Mouse (Mus musculus) forebrain, embryonic 13.5 days (tissue): ENCODE data around the gene Gm11549. TPM values are rescaled to one million over a fixed set of nuclear protein-coding genes. Genes with fewer than 3 reads are reported as not detected.

Experiments
- ATAC-seq: fragments of 200-750 bp; cut with Nextera tagmentation; 2 replicates; pipeline ENCODE4 v1.8.0; 2017
- H3K27ac ChIP-seq: fragments of 300-500 bp; sonication (generic); 2 replicates; pipeline ENCODE4 v1.5.1; 2015; ENCODE audit warnings: inconsistent platforms, mild to moderate bottlenecking, moderate library complexity
- H3K27me3 ChIP-seq: fragments of 300-500 bp; sonication (generic); 2 replicates; pipeline ENCODE4 v1.6.1; 2015; ENCODE audit warnings: mild to moderate bottlenecking, inconsistent platforms
- H3K36me3 ChIP-seq: fragments of 300-500 bp; sonication (generic); 2 replicates; pipeline ENCODE4 v1.6.1; 2015; ENCODE audit warnings: mild to moderate bottlenecking, inconsistent platforms; ENCODE audit not compliant: poor library complexity, severe bottlenecking
- H3K4me1 ChIP-seq: fragments of 300-500 bp; sonication (generic); 2 replicates; pipeline ENCODE4 v1.6.1; 2015; ENCODE audit warnings: inconsistent platforms
- H3K4me2 ChIP-seq: fragments of 300-500 bp; sonication (generic); 2 replicates; pipeline ENCODE4 v1.6.1; 2015; ENCODE audit warnings: inconsistent platforms, mild to moderate bottlenecking, moderate library complexity
- H3K4me3 ChIP-seq: fragments of 300-500 bp; sonication (generic); 2 replicates; pipeline ENCODE4 v1.5.1; 2015; ENCODE audit warnings: mild to moderate bottlenecking, inconsistent platforms
- H3K9ac ChIP-seq: fragments of 300-500 bp; sonication (generic); 2 replicates; pipeline ENCODE4 v1.6.1; 2015; ENCODE audit warnings: mild to moderate bottlenecking, inconsistent platforms
- H3K9me3 ChIP-seq: fragments of 300-500 bp; sonication (generic); replicated peaks from 2 replicates; pipeline ENCODE4 v1.6.1; 2016; ENCODE audit warnings: inconsistent platforms
- WGBS: fragments of 180-500 bp; shearing (Covaris S2); methylation state at CpG from one replicate; pipeline ENCODE4 v1.1.7; 2015; 5-methylcytosine and 5-hydroxymethylcytosine counted together
- polyA plus RNA-seq: library from polyadenylated mRNA; unstranded; fragments of >200 nt; fragmentation: Nextera tagmentation; extraction: Ambion mirVana; gene quantifications from 2 replicates; pipeline ENCODE4 v1.2.1, GENCODE M21; 2015

Gm11549 gene
- polyA plus RNA-seq, 1 experiment from 2014 or later, result 0.57 TPM

DNA sequence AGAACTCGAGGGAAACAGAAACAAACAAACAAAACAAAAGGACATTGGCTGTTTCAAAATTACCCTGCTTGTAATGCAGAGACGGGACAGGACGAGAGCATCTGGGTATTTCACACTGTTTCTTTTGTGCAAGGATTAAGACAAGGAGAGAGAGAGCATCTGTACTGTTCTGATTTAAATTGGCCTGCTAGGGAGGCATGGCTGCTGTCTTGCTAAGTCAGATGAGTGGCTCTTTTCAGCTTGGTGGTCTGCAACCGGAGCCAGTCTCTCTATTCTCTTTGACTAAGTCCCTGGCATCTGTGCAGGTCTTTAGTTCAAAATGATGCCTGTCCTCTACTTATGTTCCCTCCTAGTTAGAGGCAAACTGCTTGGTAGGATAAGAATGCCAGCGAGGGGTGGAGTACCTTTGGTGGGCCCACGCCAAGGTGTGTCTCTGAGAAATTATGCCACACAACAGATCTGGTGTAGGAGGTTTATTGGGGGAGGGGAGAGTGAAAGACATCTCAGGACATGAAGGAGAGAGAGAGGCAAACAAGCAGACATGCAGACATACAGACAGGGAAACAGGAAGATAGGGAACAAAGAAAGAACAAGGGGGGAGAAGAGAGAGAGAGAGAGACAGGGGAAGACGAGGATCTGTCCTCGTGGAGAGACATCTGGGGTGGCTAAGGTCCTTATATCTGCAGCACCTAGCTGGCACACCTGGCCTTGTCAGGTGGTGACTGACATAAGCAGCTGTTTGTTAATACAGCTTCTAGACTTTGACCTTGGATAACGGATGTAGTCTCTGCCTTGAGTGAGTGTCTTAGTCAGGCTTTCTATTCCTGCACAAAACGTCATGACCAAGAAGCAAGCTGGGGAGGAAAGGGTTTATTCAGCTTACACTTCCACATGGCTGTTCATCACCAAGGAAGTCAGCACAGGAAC is 15.5 kb downstream of the Gm11549 start:
- no peak overlapping the region for H3K4me3 ChIP-seq
- no peaks in the 10 kb centered on the region for H3K9me3 ChIP-seq
- no peaks in the 10 kb centered on the region for H3K36me3 ChIP-seq
- no peak overlapping the region for H3K4me2 ChIP-seq
- WGBS, result 45% methylated on average over 10 of the region's 10 CpGs
- no peak overlapping the region for H3K9ac ChIP-seq
- H3K27ac ChIP-seq, result no peak overlapping the region
- H3K4me1 ChIP-seq, result peaks cover 10% of the 10 kb centered on the region
- ATAC-seq, result peak; percentile 68; the same call in 1 of the 2 replicates
- H3K27me3 ChIP-seq, result no peaks in the 10 kb centered on the region

- H3K4me2 ChIP-seq, result no peak overlapping the region
- no peaks in the 10 kb centered on the region for H3K36me3 ChIP-seq
- ATAC-seq, result no peak
- no peak overlapping the region for H3K27ac ChIP-seq
- WGBS, result 76% methylated on average over 8 of the region's 8 CpGs
- no peaks in the 10 kb centered on the region for H3K9me3 ChIP-seq
- no peak overlapping the region for H3K9ac ChIP-seq
- H3K4me3 ChIP-seq, result no peak overlapping the region
- H3K4me1 ChIP-seq, result peaks cover 10% of the 10 kb centered on the region
- H3K27me3 ChIP-seq, result no peaks in the 10 kb centered on the region
These were observed 16.3 kb downstream of the Gm11549 start for GRCm38 (mm10) chr3:36505306-36505705.

DNA sequence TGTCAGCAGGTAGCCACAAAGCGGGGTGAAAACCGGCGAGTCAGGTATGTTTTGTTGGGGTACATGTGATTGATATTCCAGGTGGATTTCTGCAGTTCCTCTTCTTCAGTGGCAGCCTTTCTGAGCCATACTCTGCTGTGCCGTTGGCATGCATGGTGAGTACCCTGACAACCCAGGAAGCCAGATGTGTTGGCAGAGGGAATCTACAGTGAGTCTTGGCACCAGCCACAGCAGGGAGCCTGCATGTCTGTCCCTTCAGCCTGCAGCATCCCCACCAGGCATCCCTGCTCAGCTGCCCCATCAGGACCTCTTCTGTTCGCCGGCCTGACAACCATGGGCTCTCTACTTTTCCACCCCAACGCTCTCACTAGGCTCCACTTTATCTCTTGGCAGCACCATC is 20.1 kb downstream of the Gm11549 start:
- Histone ChIP-seq H3K27ac (no peak overlapping the region), H3K27me3 (no peaks in the 10 kb centered on the region), H3K4me3 (no peak overlapping the region), H3K9ac (no peak overlapping the region), H3K9me3 (no peaks in the 10 kb centered on the region), H3K4me1 (peaks cover 12% of the 10 kb centered on the region), H3K4me2 (no peak overlapping the region), H3K36me3 (no peaks in the 10 kb centered on the region)
- no peak for ATAC-seq
- 73% methylated on average over 7 of the region's 7 CpGs for WGBS

DNA sequence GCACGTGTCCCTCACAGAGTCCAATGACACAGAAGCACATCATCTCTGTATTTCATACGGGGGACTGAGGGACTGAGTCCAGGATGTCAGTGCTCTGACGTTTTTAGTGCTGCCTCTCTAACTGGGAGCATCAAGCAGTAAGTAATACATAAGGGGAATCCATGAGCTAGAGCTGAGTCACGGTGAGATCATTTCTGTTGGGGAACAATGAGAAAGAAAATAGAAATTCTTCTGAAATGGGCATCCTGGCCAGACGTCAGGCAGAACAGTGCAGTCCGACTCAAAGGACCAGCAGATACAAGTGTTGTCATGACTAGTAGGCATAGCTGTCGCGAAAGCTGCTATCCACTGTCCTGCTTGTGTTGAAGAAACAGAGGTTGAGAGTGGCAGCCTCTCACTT is 20.6 kb downstream of the Gm11549 start:
- Histone ChIP-seq H3K9me3 (no peaks in the 10 kb centered on the region), H3K9ac (no peak overlapping the region), H3K36me3 (no peaks in the 10 kb centered on the region), H3K4me1 (peaks cover 9% of the 10 kb centered on the region), H3K4me3 (no peak overlapping the region), H3K4me2 (no peak overlapping the region), H3K27me3 (peaks cover 4% of the 10 kb centered on the region; the same call in 1 of the 2 replicates), H3K27ac (no peak overlapping the region)
- 83% methylated on average over 8 of the region's 8 CpGs for WGBS
- no peak for ATAC-seq

GRCm38 (mm10) chr3:36499418-36499817 is 22.2 kb downstream of the Gm11549 start:
- ATAC-seq, result no peak
- 0 out of 2 replicates have a peak, but pooled peaks cover 2% of the 10 kb centered on the region for H3K4me1 ChIP-seq
- 94% methylated on average over 7 of the region's 7 CpGs for WGBS
- H3K27me3 ChIP-seq, result peaks cover 4% of the 10 kb centered on the region; the same call in 1 of the 2 replicates
- H3K9ac ChIP-seq, result no peak overlapping the region
- no peaks in the 10 kb centered on the region for H3K9me3 ChIP-seq
- H3K36me3 ChIP-seq, result no peaks in the 10 kb centered on the region
- H3K4me2 ChIP-seq, result no peak overlapping the region
- H3K27ac ChIP-seq, result no peak overlapping the region
- H3K4me3 ChIP-seq, result no peak overlapping the region

GRCm38 (mm10) chr3:36498224-36498623 is 23.4 kb downstream of the Gm11549 start:
- ATAC-seq, result no peak
- no peaks in the 10 kb centered on the region for H3K9me3 ChIP-seq
- H3K4me3 ChIP-seq, result no peak overlapping the region
- H3K9ac ChIP-seq, result no peak overlapping the region
- no peak overlapping the region for H3K4me2 ChIP-seq
- peaks cover 5% of the 10 kb centered on the region for H3K4me1 ChIP-seq
- peaks cover 4% of the 10 kb centered on the region; the same call in 1 of the 2 replicates for H3K27me3 ChIP-seq
- 93% methylated on average over 6 of the region's 6 CpGs for WGBS
- H3K27ac ChIP-seq, result no peak overlapping the region
- no peaks in the 10 kb centered on the region for H3K36me3 ChIP-seq

- H3K9ac ChIP-seq, result no peak overlapping the region
These were observed 24.9 kb downstream of the Gm11549 start for GRCm38 (mm10) chr3:36496746-36497145.

DNA sequence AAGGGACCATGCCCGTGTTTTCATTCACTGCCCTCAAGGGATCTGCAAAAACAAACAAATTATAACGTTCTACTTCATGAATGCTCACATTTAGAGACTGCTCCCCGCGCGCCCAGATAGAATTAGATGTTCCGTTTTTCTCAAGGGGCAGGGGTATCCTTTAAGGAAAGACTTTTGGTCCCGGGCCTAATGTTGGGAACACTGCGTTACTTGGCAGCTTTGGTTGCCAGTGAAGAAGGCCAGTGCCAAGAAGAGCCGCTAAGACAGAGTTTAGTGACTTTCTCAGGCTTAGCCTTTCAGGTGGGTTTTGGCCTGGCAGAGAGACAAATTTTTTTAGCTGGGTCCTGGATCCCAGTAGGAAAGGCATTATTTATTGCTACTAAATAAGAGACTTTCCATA is 25.3 kb downstream of the Gm11549 start:
- no peak overlapping the region for H3K4me3 ChIP-seq
- no peaks in the 10 kb centered on the region for H3K9me3 ChIP-seq
- 86% methylated on average over 9 of the region's 9 CpGs for WGBS
- H3K27me3 ChIP-seq, result peaks cover 4% of the 10 kb centered on the region; the same call in 1 of the 2 replicates
- ATAC-seq, result no peak
- H3K36me3 ChIP-seq, result no peaks in the 10 kb centered on the region
- H3K4me2 ChIP-seq, result no peak overlapping the region; the same call in 1 of the 2 replicates
- no peak overlapping the region for H3K27ac ChIP-seq
- H3K9ac ChIP-seq, result no peak overlapping the region
- H3K4me1 ChIP-seq, result peaks cover 5% of the 10 kb centered on the region

More at GRCm38 (mm10) chr3:36496746-36497145, 24.9 kb downstream of the Gm11549 start:
- Histone ChIP-seq H3K4me1 (peaks cover 5% of the 10 kb centered on the region), H3K27me3 (peaks cover 4% of the 10 kb centered on the region; the same call in 1 of the 2 replicates), H3K4me2 (no peak overlapping the region; the same call in 1 of the 2 replicates), H3K36me3 (no peaks in the 10 kb centered on the region), H3K27ac (no peak overlapping the region), H3K9me3 (no peaks in the 10 kb centered on the region), H3K4me3 (no peak overlapping the region)
- 17% methylated on average over 14 of the region's 14 CpGs for WGBS
- 0 out of 2 replicates have a peak, but pooled peaks have one; percentile 38 for ATAC-seq

GRCm38 (mm10) chr3:36495436-36495835 is 26.2 kb downstream of the Gm11549 start:
- Histone ChIP-seq H3K27me3 (peaks cover 4% of the 10 kb centered on the region; the same call in 1 of the 2 replicates), H3K36me3 (no peaks in the 10 kb centered on the region), H3K4me2 (no peak overlapping the region), H3K27ac (no peak overlapping the region), H3K9me3 (no peaks in the 10 kb centered on the region), H3K9ac (no peak overlapping the region), H3K4me1 (peaks cover 5% of the 10 kb centered on the region), H3K4me3 (no peak overlapping the region)
- peak; percentile 85 for ATAC-seq
- 12% methylated on average over 6 of the region's 6 CpGs for WGBS

DNA sequence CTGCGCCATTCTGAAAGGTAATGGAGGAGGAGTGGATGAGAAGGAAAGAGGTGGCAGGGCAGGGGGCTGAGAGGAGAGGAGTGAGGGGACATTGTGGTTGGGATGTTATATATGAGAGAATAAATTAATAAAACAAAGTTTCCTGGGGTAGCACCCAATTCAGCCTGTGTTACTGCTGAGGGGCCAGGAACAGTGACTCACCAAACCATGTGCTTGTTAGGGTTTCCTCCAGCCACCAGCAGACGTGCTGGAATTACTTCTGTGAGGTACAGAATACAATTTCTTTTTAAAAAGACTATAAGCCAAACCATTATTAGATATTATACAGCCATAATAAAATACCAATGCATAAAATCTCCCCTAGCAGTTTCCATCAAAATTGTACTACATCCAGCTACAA is 27.0 kb downstream of the Gm11549 start:
- H3K4me1 ChIP-seq, result peaks cover 5% of the 10 kb centered on the region
- 88% methylated on average over 2 of the region's 2 CpGs for WGBS
- no peak for ATAC-seq
- H3K9me3 ChIP-seq, result no peaks in the 10 kb centered on the region
- no peak overlapping the region for H3K9ac ChIP-seq
- H3K36me3 ChIP-seq, result no peaks in the 10 kb centered on the region
- peaks cover 4% of the 10 kb centered on the region; the same call in 1 of the 2 replicates for H3K27me3 ChIP-seq
- H3K4me2 ChIP-seq, result no peak overlapping the region
- H3K4me3 ChIP-seq, result no peak overlapping the region
- H3K27ac ChIP-seq, result no peak overlapping the region; the same call in 1 of the 2 replicates

DNA sequence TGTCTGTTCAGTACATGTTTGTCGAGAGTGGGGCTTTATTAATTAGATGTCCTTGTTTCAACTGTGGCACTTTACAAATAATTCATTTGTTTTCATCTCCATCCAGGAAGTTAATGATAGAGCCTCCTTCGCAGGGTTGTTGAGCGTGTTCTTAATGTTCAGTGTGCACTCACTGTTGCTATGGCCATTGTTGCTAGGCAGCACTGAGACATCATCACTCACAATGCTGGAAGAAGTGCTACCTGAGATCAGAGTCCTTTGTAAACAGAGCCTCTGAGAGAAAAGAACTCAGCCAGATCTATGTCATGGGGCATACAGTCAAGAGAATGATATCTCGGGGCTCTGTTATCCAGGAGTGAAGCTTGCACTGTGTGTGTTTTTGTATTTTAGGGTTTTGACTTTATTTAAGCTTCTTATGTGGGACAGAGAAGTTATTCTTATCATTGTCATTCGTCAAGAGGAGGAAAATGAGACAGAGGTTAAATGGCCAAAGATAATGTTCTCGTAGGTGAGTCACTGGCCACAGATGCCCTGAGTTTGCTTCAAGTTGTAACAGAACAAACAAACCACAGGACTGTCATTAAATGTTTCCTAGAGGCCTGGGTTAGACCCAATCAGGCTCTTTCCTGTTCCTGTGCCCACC is 27.9 kb downstream of the Gm11549 start:
- no peak; the same call in 1 of the 2 replicates for ATAC-seq
- H3K9me3 ChIP-seq, result no peaks in the 10 kb centered on the region
- no peak overlapping the region for H3K9ac ChIP-seq
- 60% methylated on average over 6 of the region's 6 CpGs for WGBS
- H3K27me3 ChIP-seq, result peaks cover 4% of the 10 kb centered on the region; the same call in 1 of the 2 replicates
- H3K27ac ChIP-seq, result no peak overlapping the region
- H3K36me3 ChIP-seq, result no peaks in the 10 kb centered on the region
- H3K4me3 ChIP-seq, result no peak overlapping the region
- peaks cover 5% of the 10 kb centered on the region for H3K4me1 ChIP-seq
- H3K4me2 ChIP-seq, result no peak overlapping the region
